Mouse (Mus musculus): ENCODE data around the gene Fbxo30.
"Not testable (repeated sequence)": the region's sequence is repeated elsewhere in the genome, so short reads cannot be mapped to it uniquely, and the experiment has no call there.

Gene Fbxo30
- long read RNA-seq, experiment 1, full-length matches to known transcripts = 10 of 16 reads
- long read RNA-seq, experiment 1, partial matches to known transcripts = 5 of 16 reads
- long read RNA-seq, experiment 1, other reads (novel, unspliced or antisense) = 1 of 16 reads
- long read RNA-seq, experiment 2, full-length matches to known transcripts = 3 of 16 reads
- long read RNA-seq, experiment 2, partial matches to known transcripts = 9 of 16 reads
- long read RNA-seq, experiment 2, other reads (novel, unspliced or antisense) = 4 of 16 reads

- intact Hi-C loops (cut with DNase I) = loop anchor here (5.0 kb wide), 1 partner anchor 84 kb away; no protein-coding TSS in a partner anchor
Measured at GRCm38 (mm10) chr10:11280578-11281463, at the start of gene Fbxo30. TSS of gene Fbxo30 (plus strand) at chr10:11281330.

GRCm38 (mm10) chr10:11233208-11233607, 47.9 kb upstream of the Fbxo30 start:
- intact Hi-C loops (cut with DNase I) = no loop called here

GRCm38 (mm10) chr10:11242988-11243387, 38.1 kb upstream of the Fbxo30 start:
- intact Hi-C loops (cut with DNase I) = not testable (repeated sequence)

- intact Hi-C loops (cut with DNase I) = no loop called here
Measured at GRCm38 (mm10) chr10:11248210-11248609, 32.9 kb upstream of the Fbxo30 start.

DNA sequence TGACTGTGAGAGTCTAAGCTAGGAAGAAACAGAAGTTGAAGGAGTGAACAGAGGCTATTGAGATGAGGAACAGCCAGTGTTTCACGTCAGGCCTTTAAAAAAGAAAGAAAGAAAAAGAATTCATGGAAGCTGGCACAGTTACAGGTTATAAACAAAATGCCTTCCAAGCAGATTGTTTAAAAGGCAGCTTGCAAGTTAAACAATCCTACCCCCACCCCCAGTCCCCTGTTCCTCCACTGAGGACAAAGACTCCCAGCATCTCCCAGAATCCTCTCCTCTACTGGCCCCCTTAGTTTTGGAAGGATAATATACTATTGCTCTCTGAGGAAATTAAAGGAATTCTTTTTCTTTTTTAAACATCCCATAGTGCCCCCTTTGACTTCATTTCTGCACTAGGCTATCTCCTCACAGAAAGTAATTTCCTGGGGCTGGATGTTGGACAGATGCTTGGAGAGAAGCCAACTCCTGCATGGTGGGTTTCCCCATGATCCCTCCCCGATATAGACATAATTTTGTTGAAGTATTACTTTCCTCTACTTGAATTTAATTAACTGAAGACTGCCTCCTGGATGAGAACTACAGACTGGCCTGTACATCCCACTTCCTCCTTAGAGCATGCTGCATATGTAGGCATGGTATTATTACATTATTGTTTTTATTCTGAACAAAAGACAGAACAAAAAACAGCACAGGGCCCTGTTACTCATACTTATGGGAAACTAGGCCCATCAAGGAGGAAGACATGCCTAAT, 30.7 kb upstream of the Fbxo30 start:
- intact Hi-C loops (cut with DNase I) = no loop called here

DNA sequence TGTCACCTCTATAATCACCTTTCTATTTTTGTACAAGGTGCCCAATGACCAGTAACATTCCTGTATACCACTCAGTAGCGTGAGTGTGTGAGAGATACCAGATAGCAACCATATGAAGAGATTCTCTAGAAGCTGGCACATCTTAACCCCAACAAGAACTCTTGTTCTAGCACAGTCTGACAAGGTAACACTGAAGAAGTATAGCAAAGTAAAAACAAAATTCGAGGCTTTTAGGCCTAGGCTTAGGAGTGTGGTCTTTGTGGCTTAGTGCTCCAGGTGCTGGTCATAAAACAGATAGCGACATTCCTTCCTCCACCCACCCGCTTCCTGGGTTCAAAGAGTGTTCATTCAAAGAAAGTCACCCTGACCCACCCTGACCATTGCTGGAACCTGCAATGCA, 27.5 kb upstream of the Fbxo30 start:
- intact Hi-C loops (cut with DNase I) = not testable (repeated sequence)

- intact Hi-C loops (cut with DNase I) = no loop called here
Measured at GRCm38 (mm10) chr10:11260119-11260518, 21.0 kb upstream of the Fbxo30 start.

- intact Hi-C loops (cut with DNase I) = not testable (repeated sequence)
Measured at GRCm38 (mm10) chr10:11262292-11262691, 18.8 kb upstream of the Fbxo30 start.

DNA sequence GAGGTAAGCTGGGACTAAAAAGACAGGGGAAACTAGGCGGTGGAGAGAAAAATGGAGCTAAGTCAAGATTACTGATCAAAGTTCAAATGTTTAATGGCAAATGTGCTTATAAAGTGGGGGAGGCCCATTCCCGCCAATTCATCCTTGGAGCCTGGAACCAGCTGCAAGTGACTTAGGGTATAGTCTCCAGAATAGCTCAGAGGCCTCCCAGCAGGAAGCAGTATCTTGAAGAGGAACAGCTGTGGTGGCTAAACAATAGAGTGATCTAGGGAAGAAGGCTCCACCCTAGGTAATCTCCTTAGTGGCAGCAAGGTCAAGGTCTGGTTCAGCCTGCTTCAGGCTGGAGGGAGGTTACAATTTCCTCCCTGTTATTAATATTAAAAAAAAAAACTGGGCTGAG, 17.3 kb upstream of the Fbxo30 start:
- intact Hi-C loops (cut with DNase I) = not testable (repeated sequence)

DNA sequence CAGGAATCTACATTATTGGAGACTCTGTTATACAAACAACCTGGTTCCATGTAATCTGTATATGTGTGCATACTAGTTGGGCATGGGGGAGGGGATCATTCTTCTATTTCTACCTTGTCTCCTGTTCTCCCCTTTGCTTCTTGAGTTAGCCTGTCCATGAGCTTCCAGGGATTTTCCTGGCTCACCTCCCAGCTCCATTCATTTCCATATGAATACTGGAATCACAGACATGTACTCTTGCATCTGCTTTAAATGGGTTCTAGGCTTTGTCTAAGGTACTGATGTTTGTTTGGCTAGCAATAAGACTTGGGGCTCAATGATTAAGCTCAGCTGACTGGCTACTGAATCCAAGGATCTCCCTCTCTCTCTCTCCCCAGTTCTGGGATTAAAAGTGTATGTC, 12.0 kb upstream of the Fbxo30 start:
- intact Hi-C loops (cut with DNase I) = no loop called here

DNA sequence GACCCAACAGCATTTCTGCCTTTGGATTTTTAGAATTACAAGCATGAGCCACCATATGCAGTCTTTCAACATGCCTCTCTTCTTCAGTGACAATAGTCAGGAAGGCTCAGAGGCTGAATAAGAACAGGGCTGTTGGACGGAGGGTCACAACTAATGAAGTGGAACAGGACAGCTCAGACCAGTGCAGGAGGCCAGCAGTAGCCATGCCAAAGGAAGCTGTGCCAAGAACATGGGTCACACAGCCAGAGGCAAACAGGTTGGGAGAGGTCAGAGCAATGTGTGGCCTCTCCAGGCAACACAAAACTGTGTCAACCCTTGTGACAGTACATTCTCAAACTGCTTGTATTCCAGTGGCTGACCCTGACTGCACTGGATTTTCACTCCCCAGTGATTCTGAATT, 6.7 kb upstream of the Fbxo30 start:
- intact Hi-C loops (cut with DNase I) = no loop called here

DNA sequence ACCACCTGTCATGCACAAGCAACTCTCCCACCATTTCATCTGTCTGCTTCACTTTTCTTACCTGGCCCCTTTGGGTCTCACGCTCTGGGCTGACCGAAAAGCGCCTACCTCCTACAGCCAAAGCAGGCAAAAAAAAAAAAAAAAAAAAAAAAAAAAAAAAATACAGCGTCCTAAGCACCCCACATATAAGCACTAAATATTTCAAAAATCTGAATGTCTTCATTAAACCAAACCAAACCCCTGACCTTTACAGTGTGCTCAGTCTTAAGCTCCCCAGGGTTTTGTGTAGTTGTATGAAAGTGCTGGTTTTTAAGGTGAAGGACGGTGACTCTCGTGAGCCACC, 924 bp upstream of the Fbxo30 start:
- intact Hi-C loops (cut with DNase I) = loop anchor here (5.0 kb wide), 1 partner anchor 83 kb away; no protein-coding TSS in a partner anchor

DNA sequence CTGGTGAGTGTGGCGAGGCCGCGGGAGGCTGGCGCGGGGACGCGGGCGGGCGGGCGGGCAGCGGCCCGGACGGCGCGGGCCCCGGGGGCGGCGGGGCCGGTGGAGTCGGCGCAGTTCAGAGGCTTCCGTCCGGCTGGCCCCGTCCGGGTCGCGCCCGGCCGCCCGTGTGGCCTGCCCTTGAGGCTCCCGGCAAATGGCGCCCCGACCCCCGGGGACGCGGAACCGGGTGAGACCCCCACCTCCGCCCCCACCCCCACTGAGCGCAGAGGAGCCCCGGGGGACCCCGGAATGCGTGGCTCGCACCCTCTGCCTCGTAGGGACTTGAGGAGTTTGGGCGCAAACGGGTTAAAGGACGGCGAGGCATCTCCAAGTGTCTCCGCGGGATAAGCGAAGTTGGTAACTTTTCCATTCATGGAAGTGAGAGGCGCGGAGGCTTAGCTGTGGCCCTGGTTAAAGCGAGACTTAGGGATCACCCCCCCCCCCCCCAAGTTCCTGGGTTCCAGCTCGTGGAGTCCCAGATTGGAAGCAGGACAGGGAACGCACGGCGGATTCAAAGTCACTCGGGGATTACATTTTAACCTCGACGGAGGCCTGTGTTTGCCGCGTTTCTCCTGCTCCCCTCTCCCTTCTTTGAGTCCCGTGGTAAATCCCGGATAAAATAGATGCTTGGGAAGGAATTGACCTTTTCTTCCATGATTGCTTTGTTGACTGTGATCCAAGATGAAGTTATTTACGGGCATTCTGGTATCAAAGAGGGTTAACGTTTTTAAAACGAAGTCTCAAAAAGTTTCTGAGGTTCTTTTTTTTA, 572 bp downstream of the Fbxo30 start:
- intact Hi-C loops (cut with DNase I) = loop anchor here (5.0 kb wide), 1 partner anchor 84 kb away; no protein-coding TSS in a partner anchor

- intact Hi-C loops (cut with DNase I) = loop anchor here (5.0 kb wide), 1 partner anchor 85 kb away; no protein-coding TSS in a partner anchor
Measured at GRCm38 (mm10) chr10:11282306-11282631, 1.1 kb downstream of the Fbxo30 start.

- intact Hi-C loops (cut with DNase I) = no loop called here
Measured at GRCm38 (mm10) chr10:11298418-11298817, 17.3 kb downstream of the Fbxo30 start.

DNA sequence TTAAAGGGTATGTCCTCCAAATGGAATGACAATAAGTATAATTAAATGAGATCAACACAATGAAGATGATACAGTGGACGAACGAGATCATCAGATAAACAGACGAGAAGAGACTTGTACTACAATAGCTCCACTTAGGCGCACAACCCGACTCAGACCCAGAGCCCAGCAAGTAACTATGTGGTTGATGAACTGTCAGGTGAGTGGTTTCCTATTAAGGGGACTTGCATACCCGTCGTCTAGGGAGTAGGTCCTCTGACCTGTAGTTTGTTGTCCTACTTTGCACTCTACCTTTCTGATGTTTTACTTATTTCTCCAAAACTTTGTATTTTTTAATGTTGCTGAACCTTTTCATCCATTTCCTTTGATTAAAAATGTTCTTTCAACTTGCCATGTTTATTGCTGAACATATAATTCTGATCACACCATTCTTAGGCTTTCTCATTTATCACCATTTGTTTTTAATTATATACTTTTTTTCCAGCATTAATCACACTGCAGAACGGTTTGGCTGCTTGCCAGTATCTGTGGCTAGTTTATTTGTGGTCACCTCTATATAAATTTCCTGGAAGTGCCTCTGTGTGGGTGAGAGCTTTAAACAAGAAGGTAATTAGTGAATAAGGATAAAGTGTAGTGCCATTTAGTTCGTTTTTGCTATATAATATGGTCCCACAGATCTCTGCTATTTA, 24.4 kb downstream of the Fbxo30 start:
- intact Hi-C loops (cut with DNase I) = no loop called here

- intact Hi-C loops (cut with DNase I) = no loop called here
Measured at GRCm38 (mm10) chr10:11306054-11306367, 24.9 kb downstream of the Fbxo30 start.

GRCm38 (mm10) chr10:11309866-11310265, 28.7 kb downstream of the Fbxo30 start:
- intact Hi-C loops (cut with DNase I) = no loop called here

- intact Hi-C loops (cut with DNase I) = no loop called here
Measured at GRCm38 (mm10) chr10:11310481-11310880, 29.4 kb downstream of the Fbxo30 start.

DNA sequence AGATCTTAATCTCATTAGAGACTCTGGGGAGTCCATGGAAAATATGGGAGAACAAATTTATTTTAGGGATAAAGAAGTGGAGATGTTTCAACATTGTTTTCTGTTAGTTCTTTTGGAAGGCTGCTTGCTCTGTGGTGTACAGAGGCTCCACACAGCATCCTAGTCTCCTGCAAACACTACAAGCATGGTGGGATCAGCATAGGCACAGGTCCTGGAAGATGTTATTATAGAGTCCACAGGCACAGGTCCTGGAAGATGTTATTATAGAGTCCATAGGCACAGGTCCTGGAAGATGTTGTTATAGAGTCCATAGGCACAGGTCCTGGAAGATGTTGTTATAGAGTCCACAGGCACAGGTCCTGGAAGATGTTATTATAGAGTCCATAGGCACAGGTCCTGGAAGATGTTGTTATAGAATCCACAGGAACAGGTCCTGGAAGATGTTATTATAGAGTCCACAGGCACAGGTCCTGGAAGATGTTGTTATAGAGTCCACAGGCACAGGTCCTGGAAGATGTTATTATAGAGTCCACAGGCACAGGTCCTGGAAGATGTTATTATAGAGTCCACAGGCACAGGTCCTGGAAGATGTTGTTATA, 36.8 kb downstream of the Fbxo30 start:
- intact Hi-C loops (cut with DNase I) = not testable (repeated sequence)

Data from adrenal gland (tissue).